Mouse (Mus musculus) liver, embryonic 16.5 days (tissue): ENCODE measurements around the gene Gm49486. TPM values are rescaled to one million over a fixed set of nuclear protein-coding genes. Genes with fewer than 3 reads are reported as not detected.

Source experiments
- ATAC-seq: fragments of 200-750 bp; cut with Nextera tagmentation; 2 replicates; pipeline ENCODE4 v1.8.0; 2017; ENCODE audit warnings: low read depth, mild to moderate bottlenecking, moderate number of reproducible peaks, moderate library complexity
- H3K27ac ChIP-seq: fragments of 300-500 bp; sonication (generic); 2 replicates; pipeline ENCODE4 v1.5.1; 2014; ENCODE audit warnings: mild to moderate bottlenecking, low read length
- H3K27me3 ChIP-seq: fragments of 300-500 bp; sonication (generic); 2 replicates; pipeline ENCODE4 v1.6.1; 2014; ENCODE audit warnings: low read depth, low read length, mixed read lengths; ENCODE audit not compliant: control insufficient read depth, insufficient read depth
- H3K36me3 ChIP-seq: fragments of 300-500 bp; sonication (generic); 2 replicates; pipeline ENCODE4 v1.6.1; 2014; ENCODE audit warnings: mild to moderate bottlenecking; ENCODE audit not compliant: control insufficient read depth, insufficient read depth
- H3K4me1 ChIP-seq: fragments of 300-500 bp; sonication (generic); 2 replicates; pipeline ENCODE4 v1.6.1; 2014; ENCODE audit warnings: low read depth, low read length, mixed read lengths; ENCODE audit not compliant: control insufficient read depth
- H3K4me2 ChIP-seq: fragments of 300-500 bp; sonication (generic); 2 replicates; pipeline ENCODE4 v1.6.1; 2014; ENCODE audit warnings: low read depth, low read length, mixed read lengths
- H3K4me3 ChIP-seq: fragments of 300-500 bp; sonication (generic); 2 replicates; pipeline ENCODE4 v1.5.1; 2014; ENCODE audit warnings: low read depth, mild to moderate bottlenecking, low read length
- H3K9ac ChIP-seq: fragments of 300-500 bp; sonication (generic); 2 replicates; pipeline ENCODE4 v1.6.1; 2014; ENCODE audit warnings: low read depth, low read length
- H3K9me3 ChIP-seq: fragments of 300-500 bp; sonication (generic); replicated peaks from 2 replicates; pipeline ENCODE4 v1.6.1; 2016; ENCODE audit warnings: low read length; ENCODE audit not compliant: control insufficient read depth
- WGBS: fragments of 180-500 bp; shearing (Covaris S2); extraction: QIAGEN DNeasy Blood & Tissue Kit; methylation state at CpG from one replicate; pipeline ENCODE4 v1.1.7; 2014; ENCODE audit not compliant: insufficient replicate concordance; 5-methylcytosine and 5-hydroxymethylcytosine counted together
- polyA plus RNA-seq: library from polyadenylated mRNA; unstranded; fragments of >200 nt; fragmentation: Nextera tagmentation; extraction: Ambion mirVana; gene quantifications from 2 replicates; pipeline ENCODE4 v1.2.1, GENCODE M21; 2015

Gm49486 gene
- polyA plus RNA-seq, 1 experiment from 2014 or later, result 0.04 TPM

DNA sequence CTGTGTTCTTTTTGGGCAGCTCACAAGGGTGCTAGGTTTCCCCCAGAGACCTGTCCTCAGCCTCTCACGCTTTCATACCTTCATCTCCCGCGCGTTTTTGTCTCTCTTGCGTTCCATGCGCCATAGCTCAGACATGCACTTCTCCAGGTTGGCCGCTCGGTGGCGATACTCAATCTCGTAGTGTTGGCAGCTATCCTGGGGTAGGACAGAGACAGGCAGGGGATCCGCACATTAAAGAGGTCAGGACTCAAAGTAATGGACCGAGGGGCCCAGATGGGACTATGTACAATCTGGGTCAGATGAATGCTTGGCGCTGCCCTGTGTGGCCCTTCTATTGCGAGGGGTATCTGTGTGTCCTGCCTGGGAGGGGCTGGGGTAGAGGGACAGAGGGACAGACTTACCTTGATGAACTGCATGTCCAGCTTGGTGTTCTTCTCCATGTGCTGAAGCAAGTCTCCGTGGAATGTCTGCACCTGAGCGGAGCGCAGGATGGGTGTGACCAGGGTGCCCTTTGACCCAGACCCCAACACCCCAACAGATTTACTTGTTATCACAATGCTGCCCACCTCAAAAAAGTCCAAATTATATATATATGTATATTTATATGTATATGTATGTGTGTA is 42.0 kb downstream of the Gm49486 start:
- H3K4me3 ChIP-seq, result peak overlapping the region; percentile 34; the same call in 1 of the 2 replicates

DNA sequence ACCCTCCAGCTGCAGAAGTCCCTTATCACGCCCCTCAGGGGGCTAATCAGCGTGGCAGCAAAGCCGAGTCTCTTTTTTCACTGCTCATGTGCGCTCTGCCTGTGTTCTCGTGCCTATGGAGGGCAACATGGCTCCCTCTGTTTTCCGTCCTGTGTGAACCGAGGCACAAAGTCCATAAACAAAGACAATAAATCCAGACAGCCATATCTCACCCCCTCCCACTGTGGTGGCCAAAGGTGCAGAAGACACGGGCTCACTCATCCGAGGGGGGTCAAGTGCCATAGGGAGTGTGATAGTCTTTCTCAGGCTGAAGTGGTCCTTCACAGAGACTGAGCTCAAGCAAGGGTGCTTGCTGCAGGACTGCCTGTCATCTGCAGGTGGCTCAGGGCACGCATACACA is 43.8 kb downstream of the Gm49486 start:
- no peak for ATAC-seq
- no peaks in the 10 kb centered on the region for H3K9me3 ChIP-seq
- no peaks in the 10 kb centered on the region for H3K36me3 ChIP-seq
- no peak overlapping the region for H3K4me2 ChIP-seq
- no peaks in the 10 kb centered on the region for H3K27me3 ChIP-seq
- no peak overlapping the region for H3K9ac ChIP-seq
- WGBS, result 46% methylated on average over 10 of the region's 10 CpGs
- no peak overlapping the region for H3K4me3 ChIP-seq
- no peak overlapping the region for H3K27ac ChIP-seq
- peaks cover 7% of the 10 kb centered on the region for H3K4me1 ChIP-seq

More for the DNA sequence above, 42.0 kb downstream of the Gm49486 start:
- no peak for ATAC-seq
- Histone ChIP-seq H3K36me3 (no peaks in the 10 kb centered on the region), H3K27ac (no peak overlapping the region), H3K4me2 (peak overlapping the region; percentile 61), H3K27me3 (no peaks in the 10 kb centered on the region), H3K4me1 (peaks cover 7% of the 10 kb centered on the region), H3K9ac (no peak overlapping the region), H3K9me3 (no peaks in the 10 kb centered on the region)
- 17% methylated on average over 17 of the region's 17 CpGs for WGBS

DNA sequence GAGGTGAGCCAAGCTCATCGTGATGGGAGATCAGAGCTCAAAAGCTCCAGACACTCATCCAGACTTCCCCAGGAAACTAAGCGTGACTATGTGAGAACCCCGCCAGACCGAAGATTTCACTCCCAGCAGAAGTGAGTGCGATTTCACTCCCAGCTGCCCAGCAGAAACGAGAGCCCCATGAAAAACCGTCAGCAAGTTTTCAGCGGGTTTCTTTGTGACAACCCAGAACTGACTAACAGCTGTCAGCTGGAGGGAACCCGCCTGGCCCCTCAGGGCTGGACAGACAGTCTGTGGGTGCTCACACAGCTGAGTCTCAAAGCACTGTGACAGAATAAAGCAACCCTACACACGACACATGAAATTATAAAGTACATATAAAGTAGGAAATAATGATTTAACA is 48.5 kb downstream of the Gm49486 start:
- 59% methylated on average over 10 of the region's 10 CpGs for WGBS
- peaks cover 12% of the 10 kb centered on the region for H3K4me1 ChIP-seq
- ATAC-seq, result no peak
- no peak overlapping the region for H3K27ac ChIP-seq
- no peak overlapping the region for H3K9ac ChIP-seq
- H3K4me2 ChIP-seq, result no peak overlapping the region
- no peak overlapping the region for H3K4me3 ChIP-seq
- no peaks in the 10 kb centered on the region for H3K27me3 ChIP-seq
- no peaks in the 10 kb centered on the region for H3K36me3 ChIP-seq
- no peaks in the 10 kb centered on the region for H3K9me3 ChIP-seq

DNA sequence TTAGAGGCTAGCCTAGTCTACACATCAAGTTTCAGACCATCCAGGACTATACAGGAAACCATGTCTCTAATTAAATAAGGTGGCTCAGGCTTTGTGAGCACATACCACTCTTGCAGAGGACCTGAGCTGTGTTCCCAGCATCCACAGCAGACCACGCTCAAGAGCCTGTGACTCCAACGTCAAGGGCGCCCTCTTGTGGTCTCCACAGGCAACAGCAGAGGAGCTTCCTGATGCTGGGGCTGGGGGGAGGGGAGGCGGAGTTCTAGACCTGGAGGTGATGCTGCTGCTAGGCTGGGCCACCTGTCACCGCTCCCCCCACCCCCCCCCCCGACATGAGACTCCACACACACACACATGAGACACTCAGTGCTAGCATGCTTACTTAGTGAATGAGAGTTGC is 51.0 kb downstream of the Gm49486 start:
- Histone ChIP-seq H3K9me3 (no peaks in the 10 kb centered on the region), H3K4me1 (peaks cover 12% of the 10 kb centered on the region), H3K4me3 (no peak overlapping the region), H3K36me3 (no peaks in the 10 kb centered on the region), H3K9ac (no peak overlapping the region), H3K4me2 (no peak overlapping the region), H3K27me3 (no peaks in the 10 kb centered on the region), H3K27ac (no peak overlapping the region)
- 26% methylated on average over 6 of the region's 6 CpGs for WGBS
- ATAC-seq, result no peak

DNA sequence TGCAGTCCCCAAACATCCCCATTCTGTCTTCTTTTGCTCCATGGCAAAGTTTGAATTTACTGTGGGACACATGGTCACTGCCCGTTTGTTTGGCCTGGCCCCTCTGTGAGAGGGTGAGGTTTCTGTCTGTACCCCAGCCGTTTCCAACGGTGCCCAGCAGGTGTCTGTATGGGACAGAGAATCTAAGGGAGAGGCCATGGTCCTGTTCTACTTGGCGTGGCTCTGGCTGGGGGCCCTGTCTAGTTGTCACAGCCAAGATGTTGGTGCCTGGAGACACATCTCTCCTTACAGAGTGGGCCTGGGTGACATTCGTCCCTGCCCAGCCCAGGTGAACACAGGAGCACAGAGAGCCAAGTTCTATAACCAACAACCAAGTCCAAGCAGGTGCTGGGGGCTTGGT is 51.7 kb downstream of the Gm49486 start:
- Histone ChIP-seq H3K9ac (no peak overlapping the region), H3K27ac (peak overlapping the region; percentile 22; the same call in 1 of the 2 replicates), H3K36me3 (no peaks in the 10 kb centered on the region), H3K27me3 (no peaks in the 10 kb centered on the region), H3K4me3 (no peak overlapping the region), H3K4me1 (peaks cover 12% of the 10 kb centered on the region), H3K4me2 (no peak overlapping the region; the same call in 1 of the 2 replicates), H3K9me3 (no peaks in the 10 kb centered on the region)
- no peak for ATAC-seq
- 33% methylated on average over 5 of the region's 5 CpGs for WGBS

DNA sequence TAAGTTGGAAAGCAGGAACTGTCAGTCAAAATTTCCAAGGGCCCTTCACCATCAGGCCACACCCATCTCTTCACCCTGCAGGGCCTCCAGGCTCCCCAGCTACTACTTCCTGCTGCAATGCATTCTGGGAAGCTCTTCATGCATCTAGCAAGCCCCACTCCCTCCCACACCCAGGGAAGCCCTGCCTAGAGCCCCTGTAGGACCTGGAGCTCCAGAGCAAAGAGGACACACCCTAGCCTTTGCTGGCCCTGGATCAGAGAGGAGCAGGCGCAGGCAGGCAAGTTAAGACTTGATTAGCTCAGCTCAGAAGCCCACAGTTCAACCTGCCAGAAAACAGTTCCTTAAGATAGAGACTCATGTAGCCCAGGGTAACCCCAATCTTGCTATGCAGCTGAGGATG is 52.2 kb downstream of the Gm49486 start:
- H3K9ac ChIP-seq, result no peak overlapping the region
- H3K4me2 ChIP-seq, result no peak overlapping the region

DNA sequence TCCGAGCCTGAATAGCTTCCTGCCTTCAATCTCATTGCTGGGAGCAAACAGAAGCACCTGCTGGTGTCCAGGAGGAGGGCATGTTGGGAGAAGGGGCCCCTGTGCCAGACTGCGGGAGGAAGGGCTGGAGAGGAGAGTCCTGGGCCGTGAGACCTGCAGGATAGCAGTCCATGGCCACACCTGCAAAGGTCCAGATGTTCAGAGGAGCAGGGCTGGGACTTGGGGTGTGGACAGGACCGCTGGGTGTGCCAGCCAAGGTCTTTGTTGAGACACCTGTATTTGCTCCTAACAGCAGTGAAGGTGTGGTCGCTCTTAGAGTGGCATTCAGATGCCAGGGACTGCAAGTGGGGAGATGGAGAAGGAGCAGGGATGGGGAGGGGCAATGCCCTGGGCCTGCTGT is 53.2 kb downstream of the Gm49486 start:
- Histone ChIP-seq H3K4me3 (no peak overlapping the region), H3K36me3 (no peaks in the 10 kb centered on the region), H3K27ac (no peak overlapping the region), H3K4me1 (peaks cover 12% of the 10 kb centered on the region), H3K9ac (no peak overlapping the region), H3K9me3 (no peaks in the 10 kb centered on the region), H3K27me3 (no peaks in the 10 kb centered on the region), H3K4me2 (no peak overlapping the region)
- ATAC-seq, result no peak
- 74% methylated on average over 5 of the region's 5 CpGs for WGBS

More for the DNA sequence above, 52.2 kb downstream of the Gm49486 start:
- 23% methylated on average over 1 of the region's 1 CpGs for WGBS
- ATAC-seq, result peak; percentile 76
- no peaks in the 10 kb centered on the region for H3K9me3 ChIP-seq
- peak overlapping the region; percentile 65 for H3K27ac ChIP-seq
- no peaks in the 10 kb centered on the region for H3K36me3 ChIP-seq
- H3K27me3 ChIP-seq, result no peaks in the 10 kb centered on the region
- peaks cover 12% of the 10 kb centered on the region for H3K4me1 ChIP-seq
- no peak overlapping the region for H3K4me3 ChIP-seq

DNA sequence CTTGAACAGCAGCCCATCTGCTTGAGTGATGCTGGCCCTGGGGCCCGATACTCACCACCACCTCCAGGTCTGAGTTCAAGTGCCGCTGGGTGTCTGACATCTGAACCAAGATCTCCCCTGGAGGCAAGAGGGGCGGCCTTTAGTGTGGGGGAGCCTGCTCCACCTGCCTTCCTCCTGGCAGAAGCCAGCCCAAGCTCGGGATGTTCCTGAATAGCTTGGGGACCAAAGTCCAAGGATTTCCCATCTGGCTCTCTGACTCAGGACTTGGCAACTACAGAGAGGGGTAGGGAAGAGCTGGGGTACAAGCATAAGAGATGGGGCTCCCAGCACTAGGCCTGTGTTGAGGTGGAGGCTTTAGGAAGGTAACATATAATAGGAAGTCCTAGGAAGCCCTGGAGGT is 54.2 kb downstream of the Gm49486 start:
- H3K27ac ChIP-seq, result no peak overlapping the region
- H3K4me2 ChIP-seq, result no peak overlapping the region
- 77% methylated on average over 4 of the region's 4 CpGs for WGBS

DNA sequence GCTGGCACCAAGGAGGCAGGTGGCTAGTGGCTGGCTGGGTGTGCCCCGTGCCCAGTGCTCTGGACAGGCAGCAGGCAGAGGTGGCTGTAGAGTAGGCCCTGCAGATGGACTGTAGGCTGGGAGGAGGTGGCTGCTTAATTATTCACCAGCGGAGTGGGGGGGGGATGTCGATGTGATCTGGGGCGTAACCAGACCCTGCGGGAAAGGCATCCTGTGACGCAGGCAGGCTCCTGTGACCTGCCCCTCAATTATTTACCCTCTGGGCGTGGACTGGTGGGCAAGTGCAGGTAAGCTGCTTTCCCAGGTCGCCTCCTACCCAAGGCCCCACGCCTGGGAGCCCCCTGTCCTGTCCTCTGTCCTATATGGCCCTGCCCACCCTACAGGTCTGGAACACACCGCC is 56.2 kb downstream of the Gm49486 start, which contains the start of gene Baiap2l2:
Baiap2l2 (minus strand) TSS at position 139 of the 400 bp plus-strand sequence.
- H3K4me3 ChIP-seq, result peak within 1 kb of the TSS; percentile 35
- peaks cover 12% of the 10 kb centered on the region for H3K4me1 ChIP-seq
- H3K4me2 ChIP-seq, result peak within 1 kb of the TSS; percentile 18
- H3K9ac ChIP-seq, result no peak within 1 kb of the TSS
- WGBS, result 55% methylated on average over 10 of the region's 10 CpGs
- H3K9me3 ChIP-seq, result no peaks in the 10 kb centered on the region
- H3K27ac ChIP-seq, result no peak within 1 kb of the TSS
- no peaks in the 10 kb centered on the region for H3K27me3 ChIP-seq
- H3K36me3 ChIP-seq, result no peaks in the 10 kb centered on the region
- ATAC-seq, result peak; percentile 72

More for the DNA sequence above, 54.2 kb downstream of the Gm49486 start:
- H3K9ac ChIP-seq, result 0 out of 2 replicates have a peak overlapping the region, but pooled peaks have one; percentile 16
- H3K4me1 ChIP-seq, result peaks cover 12% of the 10 kb centered on the region
- no peaks in the 10 kb centered on the region for H3K36me3 ChIP-seq
- H3K4me3 ChIP-seq, result no peak overlapping the region
- no peak for ATAC-seq
- no peaks in the 10 kb centered on the region for H3K27me3 ChIP-seq
- H3K9me3 ChIP-seq, result no peaks in the 10 kb centered on the region
